Mouse (Mus musculus) mouse embryonic stem cell (cell line): Measurements from ENCODE around the gene Rab10.

Experiments used
- in situ Hi-C, 2 experiments: fragments of 300-500 bp; cut with MboI; formaldehyde crosslinking; loops; 1 replicate in 1 of 2; 3 replicates in 1 of 2; pipeline ENCODE4 v1.14.3; 2019 to 2020; ENCODE audit warnings: low sequenced_read_pairs in 2 of 2, low pct_unique_long_range_greater_than_20kb in 1 of 2, mixed read lengths in 1 of 2; ENCODE audit not compliant: unreplicated experiment in 1 of 2

Gene Rab10

DNA sequence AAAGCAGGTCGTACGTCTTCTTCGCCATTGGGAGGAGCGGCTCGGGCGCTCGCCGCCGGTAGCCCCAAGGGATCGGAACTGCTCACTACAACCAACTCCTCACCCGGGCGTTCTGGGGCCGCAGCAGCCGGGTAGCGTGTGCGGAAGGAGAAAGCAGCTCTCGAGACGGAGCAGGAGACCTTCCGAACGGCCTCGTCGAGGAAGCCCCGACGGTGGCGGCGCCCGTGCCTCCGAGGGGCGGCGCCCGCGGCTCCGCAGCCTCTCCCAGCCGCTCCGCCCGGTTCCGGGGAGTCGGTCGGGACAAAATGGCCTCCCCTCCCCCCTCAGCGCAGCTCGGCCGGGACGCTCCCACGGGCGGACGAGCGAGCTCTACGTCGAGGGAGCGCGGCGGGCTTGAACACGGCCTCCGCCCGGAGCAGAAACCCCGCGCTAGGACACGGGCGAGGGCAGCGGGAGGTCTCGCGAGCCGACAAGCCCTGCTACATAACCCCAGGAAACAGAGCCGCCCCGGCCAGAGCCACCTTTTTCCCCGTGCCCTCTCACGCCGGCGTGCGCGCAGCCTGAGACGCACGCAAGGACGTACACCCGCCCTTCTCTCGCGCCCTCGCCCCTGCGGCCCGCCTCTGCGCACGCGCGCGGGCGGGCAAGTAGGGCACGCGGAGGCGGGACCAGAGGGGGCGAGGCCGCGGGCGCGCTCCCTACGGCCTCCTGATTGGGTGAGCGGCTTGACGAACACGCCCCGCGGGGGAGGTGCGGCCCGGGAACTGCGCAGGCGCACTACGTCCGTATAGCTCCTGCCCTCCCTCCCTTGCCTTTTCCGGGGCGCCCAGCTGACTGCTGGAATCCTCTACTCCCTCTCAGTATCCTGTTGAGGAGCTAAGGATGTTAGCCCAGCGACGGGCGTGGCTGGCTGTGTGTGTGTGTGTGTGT, at the start of gene Rab10:
Gene Rab10 (minus strand): TSS at position 579 of the 930 bp plus-strand sequence.
- in situ Hi-C loops: no loop called here

DNA sequence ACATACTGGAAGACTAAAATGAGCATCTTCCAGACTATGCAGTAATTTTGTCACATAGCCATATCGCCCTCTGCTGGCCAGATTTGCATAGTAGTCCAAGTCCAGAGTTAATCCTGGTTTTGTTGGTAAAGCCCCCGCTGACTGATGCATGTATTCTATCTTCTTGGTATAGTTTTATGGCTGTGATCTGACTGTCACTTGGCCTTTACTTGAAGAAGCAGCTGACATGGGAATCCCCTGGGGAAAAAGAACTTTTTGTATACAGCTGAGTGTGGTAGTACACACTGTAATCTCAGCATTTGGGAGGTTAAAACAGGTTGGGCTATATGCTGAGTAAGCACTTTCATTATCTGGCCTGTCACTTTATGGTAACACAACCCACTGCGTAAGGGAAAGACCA, 49.5 kb upstream of the Rab10 start:
- in situ Hi-C loops: no loop called here

DNA sequence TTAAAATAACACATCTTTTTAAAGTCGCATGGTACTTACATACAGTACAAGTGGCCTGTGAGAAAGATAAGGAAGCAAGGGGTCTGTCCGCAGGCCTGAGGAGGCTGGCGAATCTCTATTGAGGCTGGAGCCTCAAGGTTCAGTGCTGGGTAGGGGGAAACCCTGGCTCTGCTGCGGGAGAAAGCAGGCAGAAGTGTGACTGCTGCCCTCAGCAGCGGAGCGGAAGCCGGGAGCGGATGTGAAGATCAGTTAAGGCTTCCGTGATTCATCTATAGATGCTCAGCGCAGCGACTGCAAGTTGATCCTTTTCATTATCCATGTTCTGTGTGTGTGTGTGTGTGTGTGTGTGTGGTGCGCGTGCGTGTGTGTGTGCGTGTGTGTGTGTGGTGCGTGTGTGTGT, 47.1 kb upstream of the Rab10 start:
- in situ Hi-C loops: no loop called here

DNA sequence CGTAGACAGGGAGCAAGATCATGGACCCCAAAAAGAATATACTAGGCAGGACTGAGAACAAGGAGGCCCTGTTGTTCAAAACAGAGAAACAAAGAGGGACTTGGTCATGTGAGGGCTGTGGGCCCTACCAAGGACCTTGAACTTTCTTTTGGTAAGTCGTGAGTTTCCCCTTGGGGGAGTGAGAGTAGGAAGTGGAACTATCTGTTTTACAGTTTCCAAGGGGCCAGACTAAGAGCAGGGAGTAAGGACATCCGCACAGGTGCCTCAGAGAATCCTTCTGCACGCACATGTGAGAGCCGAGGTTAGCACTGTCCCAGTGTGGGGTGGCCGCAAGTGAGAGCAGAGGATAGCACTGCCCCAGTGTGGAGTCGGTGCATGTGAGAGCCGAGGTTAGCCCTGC, 45.3 kb upstream of the Rab10 start:
- in situ Hi-C loops: no loop called here

DNA sequence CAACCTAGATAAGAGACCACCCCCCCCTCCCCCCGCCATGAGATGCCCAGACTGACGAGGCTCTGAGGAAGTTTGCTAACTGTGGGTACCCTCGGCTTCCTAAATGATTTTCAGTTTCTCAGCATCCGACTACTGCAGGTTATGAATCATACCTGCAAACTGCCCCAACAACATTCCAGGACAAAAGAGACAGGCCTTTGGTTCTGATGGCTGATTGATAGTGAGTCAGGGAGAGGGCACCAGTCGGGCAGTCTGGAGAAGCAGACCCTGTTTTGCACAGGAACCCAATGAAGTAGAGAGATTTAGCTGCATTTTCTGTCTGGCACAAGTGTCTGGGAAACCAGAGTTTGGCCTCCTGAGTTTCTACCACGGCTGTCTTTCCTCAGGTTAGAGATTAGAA, 42.4 kb upstream of the Rab10 start:
- in situ Hi-C loops: no loop called here

DNA sequence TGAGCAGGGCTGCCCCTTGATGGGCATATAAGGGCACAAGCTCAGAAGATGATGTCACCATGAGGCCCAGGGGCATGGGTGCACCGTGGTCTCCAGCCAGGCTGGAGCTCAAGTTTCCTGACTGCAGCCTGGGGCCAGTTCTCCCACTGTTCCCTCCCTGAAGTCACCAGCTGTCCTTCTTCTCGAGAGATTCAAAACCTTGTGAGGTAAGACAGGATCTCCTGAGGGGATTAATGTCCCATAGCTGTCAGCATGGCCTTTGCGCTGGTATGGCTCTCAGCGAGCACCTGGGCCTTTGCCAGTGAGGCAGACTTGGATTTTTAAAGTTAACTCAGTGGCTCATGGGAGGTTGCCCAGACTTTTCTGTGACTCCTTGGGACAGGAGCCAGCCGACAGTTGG, 40.4 kb upstream of the Rab10 start:
- in situ Hi-C loops: no loop called here

DNA sequence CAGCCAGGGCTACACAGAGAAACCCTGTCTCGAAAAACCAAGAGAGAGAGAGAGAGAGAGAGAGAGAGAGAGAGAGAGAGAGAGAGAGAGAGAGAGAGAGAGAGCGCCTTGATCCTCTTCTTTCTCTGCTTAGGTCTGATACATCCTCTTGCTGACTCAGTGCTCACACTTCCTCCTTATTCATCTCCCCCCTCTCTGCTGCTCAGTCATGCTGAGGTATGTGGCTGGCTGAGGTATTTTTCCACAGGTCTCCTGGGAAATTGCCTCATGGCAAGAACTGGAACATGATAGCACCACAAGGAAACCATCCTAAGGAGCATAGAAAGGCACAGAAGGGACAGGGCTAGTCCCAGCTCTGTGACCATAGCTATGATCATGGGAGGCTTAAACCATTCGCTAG, 39.6 kb upstream of the Rab10 start:
- in situ Hi-C loops: no loop called here

DNA sequence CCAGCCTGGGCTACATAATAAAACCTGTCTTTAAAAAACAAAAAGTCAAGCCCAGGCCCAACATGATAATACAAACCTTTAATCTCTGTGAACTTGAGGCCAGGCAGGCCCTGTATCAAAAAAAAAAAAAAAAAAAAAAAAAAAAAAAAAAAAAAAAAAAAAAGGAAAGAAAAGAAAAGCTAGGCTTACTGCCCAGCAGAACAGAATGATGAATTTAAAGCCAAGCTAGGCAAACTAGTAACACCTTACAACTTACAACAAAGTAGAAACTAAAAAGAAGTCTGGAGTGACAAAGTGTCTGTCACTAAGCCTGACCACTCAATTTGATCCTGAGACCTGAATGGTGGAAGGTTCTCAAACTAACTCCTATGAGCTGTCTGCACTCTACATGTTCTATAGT, 37.9 kb upstream of the Rab10 start:
- in situ Hi-C loops: no loop called here

DNA sequence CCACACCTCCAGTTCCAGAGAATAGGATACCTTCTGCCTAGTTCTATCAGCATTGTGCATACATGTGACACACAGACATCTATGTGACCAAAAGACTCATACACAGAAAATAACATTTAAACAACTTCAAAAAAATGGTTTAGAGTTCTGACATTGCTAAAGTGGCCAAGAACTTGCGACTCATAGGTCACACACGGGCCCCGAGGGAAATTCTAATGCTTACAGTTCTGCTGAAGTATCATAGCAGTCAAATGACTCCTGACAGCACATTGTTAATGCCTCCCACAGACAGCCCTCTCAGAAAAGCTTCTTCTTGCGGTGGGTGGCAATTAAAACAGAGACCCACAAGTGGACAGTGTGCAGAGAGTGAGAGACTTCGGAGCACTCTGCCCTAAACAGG, 35.3 kb upstream of the Rab10 start:
- in situ Hi-C loops: no loop called here

DNA sequence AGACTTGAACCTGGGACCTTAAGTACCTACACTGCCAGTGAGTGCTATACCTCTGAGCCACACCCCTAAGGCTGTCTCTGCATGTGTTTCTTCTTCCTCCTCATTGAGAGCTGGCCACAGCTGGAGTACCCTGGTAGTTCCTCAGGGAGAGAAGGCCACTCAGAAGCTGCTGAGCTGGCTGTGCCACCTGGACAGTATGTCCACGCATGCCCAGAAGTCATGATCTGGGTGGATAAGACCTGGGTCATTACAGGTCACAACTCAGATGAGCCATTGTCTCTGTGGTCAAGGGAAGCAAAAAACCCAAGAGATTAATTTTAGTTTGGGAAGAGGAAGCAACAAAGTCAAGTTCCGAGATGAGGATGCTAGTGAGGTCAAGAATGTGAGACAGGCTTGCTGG, 34.4 kb upstream of the Rab10 start:
- in situ Hi-C loops: no loop called here

DNA sequence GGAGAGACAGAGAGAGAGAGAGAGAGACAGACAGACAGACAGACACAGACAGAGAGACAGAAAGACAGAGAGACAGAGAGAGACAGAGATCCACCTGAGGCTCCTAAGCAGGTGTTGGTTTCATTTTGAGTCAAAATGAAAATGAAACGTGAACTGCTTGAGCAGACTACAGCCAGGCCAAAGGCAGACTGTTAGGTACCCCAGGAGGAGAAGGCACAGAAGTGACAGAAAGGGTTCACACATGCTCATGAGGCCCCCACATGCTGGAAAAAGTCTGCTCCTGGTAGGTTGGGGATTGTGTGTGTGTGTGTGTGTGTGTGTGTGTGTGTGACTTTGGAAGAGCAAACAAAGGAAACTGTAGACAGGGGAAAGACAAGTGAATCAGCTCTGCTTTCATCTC, 29.2 kb upstream of the Rab10 start:
- in situ Hi-C loops: no loop called here

DNA sequence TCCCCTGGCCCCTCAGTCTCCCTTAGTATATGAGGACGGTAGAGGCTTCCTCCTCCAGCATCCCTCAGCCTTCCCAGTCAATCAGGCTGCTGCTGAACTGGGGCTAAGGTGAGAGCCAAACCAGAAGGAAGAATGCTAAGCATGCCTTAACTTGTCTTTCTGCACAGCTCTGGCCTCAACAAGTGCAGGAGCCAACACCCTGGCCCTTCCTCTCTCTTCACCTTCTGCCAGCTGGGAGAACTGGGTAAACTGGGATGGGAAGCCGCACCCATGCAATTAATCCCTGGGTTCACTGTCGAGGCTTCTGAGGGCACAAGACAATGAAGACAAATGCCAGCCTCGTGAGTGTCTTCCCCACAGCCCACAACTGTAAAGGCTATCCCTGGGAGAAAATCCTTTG, 19.9 kb upstream of the Rab10 start:
- in situ Hi-C loops: no loop called here

DNA sequence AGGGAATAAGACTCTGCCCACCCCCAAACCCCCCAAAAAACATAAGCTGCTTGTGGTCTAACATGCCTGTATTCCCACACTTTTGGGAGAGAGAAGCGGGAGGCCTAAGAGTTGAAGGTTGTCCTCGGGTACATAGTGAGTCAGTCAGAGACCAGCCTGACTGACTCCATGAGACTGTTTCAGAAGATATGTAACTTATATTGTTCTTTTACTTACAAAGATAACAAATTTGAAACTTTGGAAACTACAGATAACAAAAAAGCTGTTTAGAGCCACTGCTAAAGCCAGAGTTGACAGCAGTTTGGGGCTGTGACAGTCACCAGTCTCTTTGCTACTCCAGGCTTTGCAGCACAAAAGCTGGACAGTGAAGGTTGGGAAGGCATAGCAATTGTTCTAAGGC, 15.5 kb upstream of the Rab10 start:
- in situ Hi-C loops: no loop called here

DNA sequence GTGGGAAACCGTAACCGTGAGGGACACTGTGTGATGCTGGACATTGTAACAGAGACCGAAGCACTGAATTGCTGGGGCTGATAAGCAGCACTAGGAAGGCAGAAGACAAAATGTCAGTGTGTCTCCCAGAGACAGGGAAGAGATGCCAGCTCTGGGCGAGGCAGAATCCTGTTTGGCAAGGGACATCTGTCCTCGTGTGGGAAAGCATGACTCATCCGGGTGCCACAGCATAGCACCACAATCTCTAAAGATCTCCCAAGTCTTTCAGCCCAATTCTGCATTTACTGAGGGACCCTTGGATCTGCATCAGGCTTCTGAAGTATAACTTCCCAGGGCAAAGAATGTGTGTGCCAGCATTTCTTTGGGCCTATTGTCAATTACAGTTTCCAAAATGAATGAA, 13.5 kb upstream of the Rab10 start:
- in situ Hi-C loops: no loop called here

DNA sequence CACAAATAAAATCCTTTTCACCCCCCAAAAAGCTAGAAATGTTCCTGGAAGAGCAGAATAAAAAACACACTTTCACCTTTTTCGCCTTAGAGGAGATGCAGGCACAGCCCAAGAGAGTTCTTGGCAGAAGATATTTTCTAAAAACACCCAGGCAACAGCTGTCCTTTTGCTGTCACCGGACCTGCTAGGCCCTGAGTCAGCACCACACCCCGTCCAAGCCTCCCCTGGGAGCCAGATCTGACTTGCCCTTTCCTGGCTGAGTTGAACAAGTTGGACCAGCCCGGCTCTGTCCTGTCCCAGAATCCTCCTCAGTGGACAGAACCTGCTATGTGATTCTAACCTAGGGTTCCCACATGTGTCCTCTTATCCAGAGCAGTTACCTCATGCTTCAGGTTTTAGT, 9.6 kb upstream of the Rab10 start:
- in situ Hi-C loops: no loop called here

DNA sequence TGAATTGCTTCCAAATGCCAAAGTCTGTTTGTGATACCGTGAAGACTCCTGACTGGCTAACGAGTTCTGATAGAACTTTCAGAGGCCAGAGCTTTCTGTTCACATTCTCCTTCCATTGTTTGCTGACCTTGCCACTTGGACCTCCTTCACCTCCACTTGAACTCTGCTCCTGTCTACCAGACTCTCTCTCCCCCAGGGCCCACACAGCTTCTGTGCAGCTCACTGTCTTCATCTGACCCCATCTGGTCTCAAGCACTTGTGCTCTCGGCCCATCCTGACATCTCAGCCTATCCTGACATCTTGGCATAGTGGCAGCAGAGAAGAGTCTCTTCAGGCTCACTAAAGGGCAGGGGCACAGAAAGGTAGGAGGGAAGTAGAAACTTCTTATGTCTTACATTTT, 7.2 kb upstream of the Rab10 start:
- in situ Hi-C loops: no loop called here

DNA sequence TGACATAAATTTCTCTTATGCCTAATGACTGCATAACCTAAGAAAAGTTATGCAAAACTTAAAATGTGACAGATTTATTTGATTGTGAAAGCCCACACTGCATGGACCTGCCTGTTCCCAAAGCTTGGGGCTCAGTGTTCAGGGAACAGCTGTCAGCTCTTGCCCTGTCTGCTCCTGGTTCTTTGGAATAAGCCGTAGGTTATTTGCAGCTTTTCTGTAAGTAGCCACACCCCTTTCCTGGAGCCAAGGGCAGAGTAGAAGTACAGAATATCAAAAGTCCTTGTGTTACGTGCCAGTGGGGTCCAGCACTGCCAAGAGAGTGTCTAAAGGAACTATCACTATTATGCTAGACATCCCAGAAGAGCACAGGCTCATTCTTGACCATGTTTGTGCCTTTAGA, 6.3 kb upstream of the Rab10 start:
- in situ Hi-C loops: no loop called here

DNA sequence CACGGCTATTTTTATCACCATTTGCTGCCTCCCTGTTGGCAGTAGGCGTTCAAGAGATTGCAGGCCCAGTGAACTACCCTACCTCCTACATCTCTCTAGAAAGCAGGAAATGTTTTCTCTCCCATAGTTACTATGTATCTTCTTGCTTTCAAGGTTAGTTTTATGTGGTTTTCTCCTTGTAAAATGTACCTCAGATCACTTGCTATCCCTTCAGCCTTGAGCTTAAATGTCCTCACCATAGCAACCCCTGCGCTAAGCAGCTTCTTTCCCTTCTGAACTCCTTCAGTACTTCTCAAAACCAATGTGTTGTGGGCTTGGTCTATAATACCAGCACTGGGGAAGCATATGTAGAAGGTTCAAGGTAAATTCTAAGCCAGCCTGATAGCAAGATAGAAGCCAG, 3.1 kb upstream of the Rab10 start:
- in situ Hi-C loops: no loop called here

DNA sequence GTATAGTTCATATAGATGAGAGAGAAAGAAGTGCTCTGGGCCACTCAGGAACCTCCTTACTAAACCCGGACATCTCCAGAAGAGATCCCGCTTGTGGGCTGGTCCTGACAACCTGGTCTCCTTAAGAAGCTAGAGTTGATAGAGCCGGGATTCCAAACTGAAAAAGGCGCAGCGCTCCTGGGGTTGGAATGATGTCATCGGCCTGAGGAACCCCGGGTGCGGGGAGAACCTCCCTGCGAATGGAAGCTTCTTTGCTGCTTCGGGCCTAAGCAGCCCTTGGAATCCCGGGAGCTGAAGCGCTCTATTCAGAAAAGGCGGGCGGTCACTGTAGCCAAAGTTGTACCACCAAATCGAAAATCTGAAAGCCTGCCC, 538 bp upstream of the Rab10 start:
- in situ Hi-C loops: no loop called here

DNA sequence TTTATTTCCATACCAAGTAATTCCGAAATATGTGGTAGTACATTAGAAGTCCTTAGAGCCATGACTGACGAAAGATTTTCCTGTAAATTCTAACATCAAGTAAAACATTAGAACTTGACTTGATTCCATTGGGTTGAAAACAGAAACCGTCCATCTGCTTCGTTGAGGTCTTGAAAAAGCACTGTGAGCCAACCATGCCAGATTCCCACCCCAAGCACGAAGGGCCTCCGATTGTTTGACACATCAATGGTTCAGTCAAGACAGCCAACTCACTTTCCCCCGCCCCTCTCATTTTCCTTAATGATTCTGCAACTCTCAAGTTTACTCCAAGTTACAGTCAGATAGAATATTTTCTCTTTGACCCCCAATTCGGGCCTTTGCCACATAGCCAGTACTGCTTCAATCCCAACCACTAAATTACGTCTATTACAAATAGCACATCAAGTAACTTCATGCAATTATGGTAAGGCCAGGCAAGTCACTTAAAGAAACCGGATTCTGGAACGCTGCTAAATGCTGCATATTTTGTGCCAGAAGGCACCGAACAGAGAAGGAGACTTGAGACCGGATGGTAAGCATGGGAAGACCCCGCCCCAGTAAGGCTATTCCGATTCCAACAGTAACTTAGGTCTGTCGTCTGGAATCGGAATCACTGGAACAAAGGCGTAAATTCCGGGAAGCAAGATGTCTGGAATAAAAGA, 1.1 kb downstream of the Rab10 start:
- in situ Hi-C loops: no loop called here
